Mouse (Mus musculus) midbrain, embryonic 10.5 days (tissue): Measurements from ENCODE around the gene Vegfa. TPM values are rescaled to one million over a fixed set of nuclear protein-coding genes. Genes with fewer than 3 reads are reported as not detected.

Experiments
- DNase-seq: peaks from one replicate; pipeline ENCODE4 v3.0.0-alpha.2; 2017; ENCODE audit warnings: low spot score
- H3K27ac ChIP-seq: fragments of 300-500 bp; sonication (generic); replicated peaks from 2 replicates; pipeline ENCODE4 v1.5.1; 2016; ENCODE audit warnings: mild to moderate bottlenecking
- H3K27me3 ChIP-seq: fragments of 300-500 bp; sonication (generic); 2 replicates; pipeline ENCODE4 v1.6.1; 2016; ENCODE audit warnings: low read depth, mild to moderate bottlenecking; ENCODE audit not compliant: poor library complexity, severe bottlenecking
- H3K36me3 ChIP-seq: fragments of 300-500 bp; sonication (generic); 2 replicates; pipeline ENCODE4 v1.6.1; 2016; ENCODE audit warnings: mild to moderate bottlenecking, moderate library complexity
- H3K4me1 ChIP-seq: fragments of 300-500 bp; sonication (generic); 2 replicates; pipeline ENCODE4 v1.6.1; 2016
- H3K4me3 ChIP-seq: fragments of 300-500 bp; sonication (generic); 2 replicates; pipeline ENCODE4 v1.5.1; 2016; ENCODE audit warnings: mild to moderate bottlenecking, moderate library complexity
- H3K9me3 ChIP-seq: fragments of 300-500 bp; sonication (generic); replicated peaks from 2 replicates; pipeline ENCODE4 v1.6.1; 2016; ENCODE audit warnings: mild to moderate bottlenecking
- WGBS: fragments of 180-500 bp; shearing (Covaris S2); methylation state at CpG from one replicate; pipeline ENCODE4 v1.1.7; 2016; 5-methylcytosine and 5-hydroxymethylcytosine counted together
- polyA plus RNA-seq: library from polyadenylated mRNA; unstranded; fragments of >200 nt; fragmentation: Nextera tagmentation; extraction: Ambion mirVana; gene quantifications from 2 replicates; pipeline ENCODE4 v1.2.1, GENCODE M21; 2016

Vegfa gene
- polyA plus RNA-seq: 2.1 and 2.3 TPM in 2 replicates

DNA sequence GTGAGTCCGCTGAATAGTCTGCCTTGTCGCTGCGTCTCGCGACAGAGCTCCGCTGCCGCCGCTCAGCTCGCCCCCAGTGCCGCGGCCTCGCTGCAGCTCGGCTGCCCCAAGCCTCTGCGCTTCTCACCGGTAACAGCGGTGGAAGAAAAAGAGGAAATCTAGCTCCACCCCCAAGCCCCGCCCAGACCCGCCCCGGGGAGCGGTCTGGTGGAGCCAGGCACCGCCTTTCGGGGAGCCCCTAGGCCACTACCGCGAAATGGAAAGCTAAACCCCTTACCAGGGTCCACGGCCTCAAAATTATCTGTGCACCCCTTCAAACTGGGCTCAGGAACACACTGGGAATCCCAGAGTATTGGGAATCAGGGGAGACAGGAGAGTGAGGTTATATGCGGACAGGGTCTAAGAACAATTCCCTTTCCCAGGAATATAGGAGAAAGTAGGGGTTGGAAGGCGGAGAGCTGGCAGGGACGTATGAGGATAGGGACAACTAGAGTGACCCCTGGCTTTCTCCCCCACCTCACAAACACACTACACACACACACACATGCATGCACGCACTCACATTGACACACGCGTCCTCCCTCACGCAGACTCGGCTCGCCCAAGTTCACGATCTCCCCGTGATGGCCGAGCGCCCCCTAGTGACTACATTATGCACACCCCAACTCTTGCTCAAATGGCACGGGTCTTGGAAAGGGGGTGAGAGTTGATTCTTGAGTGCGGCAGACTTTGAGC lies at the start of gene Vegfa:
Gene Vegfa, minus strand, starts transcription at position 113 of the 735 bp plus-strand sequence.
- Histone ChIP-seq H3K36me3 (peaks cover under 1% of the 10 kb centered on the region; the same call in 1 of the 2 replicates), H3K4me1 (peaks cover 49% of the 10 kb centered on the region), H3K9me3 (no peaks in the 10 kb centered on the region), H3K27ac (peak within 1 kb of the TSS; percentile 99), H3K27me3 (peaks cover 11% of the 10 kb centered on the region), H3K4me3 (peak within 1 kb of the TSS; percentile 98)
- under 1% methylated on average over 40 of the region's 40 CpGs for WGBS
- peak; percentile 91 for DNase-seq

DNA sequence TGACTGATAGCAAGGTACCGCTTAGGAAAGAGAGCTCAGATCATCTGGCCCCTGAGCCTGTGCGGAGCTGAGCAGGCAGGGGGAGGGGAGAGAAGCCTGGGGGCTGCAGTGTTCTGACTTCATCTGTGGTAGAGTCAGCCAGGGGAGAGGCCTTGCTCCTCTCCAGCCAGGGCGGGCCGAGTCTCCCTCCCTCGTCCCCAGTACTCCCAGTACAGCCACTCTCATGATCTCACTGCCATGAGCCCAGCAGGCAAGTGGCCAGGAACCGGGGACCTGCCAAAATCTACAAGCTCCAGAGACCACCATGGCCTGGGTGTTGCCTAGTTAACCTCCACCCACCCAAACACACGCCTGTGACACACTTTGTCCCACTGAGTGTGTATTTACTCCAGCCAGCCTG lies 49.5 kb upstream of the Vegfa start:
- Histone ChIP-seq H3K27me3 (0 out of 2 replicates have a peak, but pooled peaks cover 5% of the 10 kb centered on the region), H3K4me1 (peaks cover 34% of the 10 kb centered on the region), H3K9me3 (peaks cover 2% of the 10 kb centered on the region; the same call in 1 of the 2 replicates), H3K27ac (peak overlapping the region; percentile 52), H3K4me3 (no peak overlapping the region), H3K36me3 (no peaks in the 10 kb centered on the region)
- 71% methylated on average over 7 of the region's 7 CpGs for WGBS
- no peak for DNase-seq

DNA sequence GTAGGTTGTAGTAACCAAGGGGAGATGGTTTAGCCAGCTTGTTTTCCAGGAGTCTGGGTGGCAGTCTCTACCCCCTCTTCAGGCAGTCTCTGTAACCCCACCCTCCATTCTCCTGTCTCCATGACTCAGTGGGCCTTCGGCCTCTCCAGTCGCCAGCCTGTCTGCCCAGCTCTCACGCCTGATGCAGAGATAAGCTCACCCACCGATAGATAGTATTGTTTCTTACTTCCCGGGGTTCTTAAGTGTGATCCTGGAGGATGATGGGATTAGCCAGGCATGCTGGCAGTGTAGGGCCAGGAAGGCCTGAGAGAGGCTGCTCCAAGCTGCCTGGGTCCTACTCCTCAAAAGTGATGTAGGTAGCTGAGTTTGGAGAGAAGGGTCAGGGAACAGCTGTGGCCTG lies 48.9 kb upstream of the Vegfa start:
- WGBS: 48% methylated on average over 5 of the region's 5 CpGs
- H3K9me3 ChIP-seq: peaks cover 2% of the 10 kb centered on the region; the same call in 1 of the 2 replicates

DNA sequence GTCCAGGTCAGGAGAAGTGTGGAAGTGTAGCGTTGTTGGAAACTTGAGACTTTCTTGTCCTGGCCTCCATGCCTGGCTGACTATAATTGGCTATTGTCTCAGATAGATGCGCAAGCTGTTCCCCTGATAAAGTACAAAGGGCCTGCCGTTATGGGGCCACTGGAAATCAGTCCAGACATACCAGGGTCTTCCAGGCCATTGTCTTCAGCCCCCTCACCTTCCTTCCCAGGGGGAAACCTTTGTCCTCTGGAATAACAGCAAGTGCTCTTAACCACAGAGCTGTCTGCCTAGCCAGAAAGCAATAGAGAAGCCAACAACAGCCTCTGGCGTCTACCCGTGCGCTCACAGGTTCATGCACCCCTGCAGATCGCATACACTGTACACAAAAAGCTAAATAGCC lies 48.2 kb upstream of the Vegfa start:
- Histone ChIP-seq H3K4me1 (peaks cover 29% of the 10 kb centered on the region), H3K4me3 (no peak overlapping the region), H3K36me3 (no peaks in the 10 kb centered on the region), H3K27ac (no peak overlapping the region), H3K27me3 (0 out of 2 replicates have a peak, but pooled peaks cover 5% of the 10 kb centered on the region), H3K9me3 (peaks cover 2% of the 10 kb centered on the region; the same call in 1 of the 2 replicates)
- 61% methylated on average over 7 of the region's 7 CpGs for WGBS
- DNase-seq: no peak

More for the DNA sequence above, 48.9 kb upstream of the Vegfa start:
- Histone ChIP-seq H3K27me3 (0 out of 2 replicates have a peak, but pooled peaks cover 5% of the 10 kb centered on the region), H3K4me1 (peaks cover 29% of the 10 kb centered on the region), H3K27ac (peak overlapping the region; percentile 52; the same call in 1 of the 2 replicates), H3K36me3 (no peaks in the 10 kb centered on the region), H3K4me3 (no peak overlapping the region)
- DNase-seq: no peak

GRCm38 (mm10) chr17:46079037-46079436 lies 46.9 kb upstream of the Vegfa start:
- Histone ChIP-seq H3K27ac (no peak overlapping the region), H3K4me3 (no peak overlapping the region), H3K4me1 (peaks cover 24% of the 10 kb centered on the region), H3K27me3 (0 out of 2 replicates have a peak, but pooled peaks cover 3% of the 10 kb centered on the region), H3K9me3 (peaks cover 2% of the 10 kb centered on the region; the same call in 1 of the 2 replicates), H3K36me3 (no peaks in the 10 kb centered on the region)
- WGBS: 77% methylated on average over 2 of the region's 2 CpGs
- no peak for DNase-seq

- Histone ChIP-seq H3K4me1 (peaks cover 21% of the 10 kb centered on the region), H3K4me3 (no peak overlapping the region), H3K9me3 (peaks cover 2% of the 10 kb centered on the region; the same call in 1 of the 2 replicates), H3K27me3 (no peaks in the 10 kb centered on the region), H3K27ac (no peak overlapping the region), H3K36me3 (no peaks in the 10 kb centered on the region)
- 94% methylated on average over 12 of the region's 12 CpGs for WGBS
- no peak for DNase-seq
Measured at GRCm38 (mm10) chr17:46077921-46078534, 45.9 kb upstream of the Vegfa start.

DNA sequence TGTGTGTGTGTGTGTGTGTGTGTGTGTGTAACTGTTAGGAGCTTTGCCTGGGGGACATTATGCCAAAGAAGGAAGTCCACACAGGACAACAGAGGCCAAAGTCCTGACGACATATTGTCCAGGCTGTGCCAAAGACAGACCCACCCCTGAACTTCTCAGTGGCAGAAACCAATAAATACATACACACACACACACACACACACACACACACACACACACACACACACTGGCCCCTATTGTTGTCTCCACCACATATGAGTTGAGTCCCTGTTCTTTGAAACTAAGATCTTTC lies 44.0 kb upstream of the Vegfa start:
- 90% methylated on average over 1 of the region's 1 CpGs for WGBS

DNA sequence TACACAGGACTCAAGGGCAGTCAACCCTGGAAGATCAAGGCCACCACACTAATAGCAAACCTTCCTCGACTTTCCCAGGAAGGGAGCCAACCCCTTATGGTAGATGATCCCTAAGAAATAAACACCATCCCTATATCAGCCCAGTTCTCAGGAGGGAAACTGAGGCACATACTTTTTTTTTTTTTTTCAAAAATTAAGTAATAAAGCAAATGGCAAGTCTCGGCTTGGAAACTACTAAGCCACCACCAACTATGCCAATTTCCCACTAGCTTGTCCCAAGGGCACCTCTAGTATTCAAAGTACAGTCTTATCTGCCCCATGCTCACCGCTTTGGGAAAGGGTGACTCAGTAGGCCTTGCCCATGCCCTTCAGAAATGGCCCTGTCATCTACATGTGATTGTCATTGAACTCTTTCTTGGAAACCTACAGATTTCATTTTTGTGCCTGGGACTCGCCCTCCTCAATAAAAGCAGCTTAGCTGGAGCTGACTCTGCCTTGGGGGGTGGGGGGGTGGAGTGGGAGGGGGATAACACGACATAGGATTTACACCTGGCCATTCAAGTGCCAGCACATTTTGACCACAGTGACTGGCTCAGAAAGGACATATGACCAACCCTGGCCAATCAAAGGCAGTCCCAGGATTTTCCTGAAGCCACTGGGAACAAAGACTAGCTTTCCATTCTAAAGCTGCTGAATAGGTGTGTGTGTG lies 43.5 kb upstream of the Vegfa start:
- H3K27ac ChIP-seq: no peak overlapping the region
- 73% methylated on average over 5 of the region's 5 CpGs for WGBS
- no peaks in the 10 kb centered on the region for H3K36me3 ChIP-seq
- no peak overlapping the region for H3K4me3 ChIP-seq
- H3K4me1 ChIP-seq: peaks cover 9% of the 10 kb centered on the region
- no peak for DNase-seq
- H3K27me3 ChIP-seq: no peaks in the 10 kb centered on the region
- H3K9me3 ChIP-seq: peaks cover 2% of the 10 kb centered on the region; the same call in 1 of the 2 replicates

More for the DNA sequence above, 44.0 kb upstream of the Vegfa start:
- H3K27ac ChIP-seq: no peak overlapping the region
- no peak overlapping the region for H3K4me3 ChIP-seq
- no peak for DNase-seq
- no peaks in the 10 kb centered on the region for H3K27me3 ChIP-seq
- H3K36me3 ChIP-seq: no peaks in the 10 kb centered on the region
- peaks cover 2% of the 10 kb centered on the region; the same call in 1 of the 2 replicates for H3K9me3 ChIP-seq
- H3K4me1 ChIP-seq: peaks cover 14% of the 10 kb centered on the region

- DNase-seq: no peak
- 58% methylated on average over 3 of the region's 3 CpGs for WGBS
- Histone ChIP-seq H3K27me3 (no peaks in the 10 kb centered on the region), H3K36me3 (no peaks in the 10 kb centered on the region), H3K9me3 (peaks cover 2% of the 10 kb centered on the region; the same call in 1 of the 2 replicates), H3K27ac (no peak overlapping the region), H3K4me3 (no peak overlapping the region), H3K4me1 (peaks cover 5% of the 10 kb centered on the region; the same call in 1 of the 2 replicates)
Measured at GRCm38 (mm10) chr17:46075116-46075485, 42.9 kb upstream of the Vegfa start.

GRCm38 (mm10) chr17:46074398-46075115 lies 42.4 kb upstream of the Vegfa start:
- peaks cover 2% of the 10 kb centered on the region; the same call in 1 of the 2 replicates for H3K9me3 ChIP-seq
- H3K27ac ChIP-seq: no peak overlapping the region
- H3K4me3 ChIP-seq: no peak overlapping the region
- WGBS: 78% methylated on average over 7 of the region's 7 CpGs
- no peaks in the 10 kb centered on the region for H3K36me3 ChIP-seq
- 0 out of 2 replicates have a peak, but pooled peaks cover 5% of the 10 kb centered on the region for H3K4me1 ChIP-seq
- no peak for DNase-seq
- no peaks in the 10 kb centered on the region for H3K27me3 ChIP-seq

DNA sequence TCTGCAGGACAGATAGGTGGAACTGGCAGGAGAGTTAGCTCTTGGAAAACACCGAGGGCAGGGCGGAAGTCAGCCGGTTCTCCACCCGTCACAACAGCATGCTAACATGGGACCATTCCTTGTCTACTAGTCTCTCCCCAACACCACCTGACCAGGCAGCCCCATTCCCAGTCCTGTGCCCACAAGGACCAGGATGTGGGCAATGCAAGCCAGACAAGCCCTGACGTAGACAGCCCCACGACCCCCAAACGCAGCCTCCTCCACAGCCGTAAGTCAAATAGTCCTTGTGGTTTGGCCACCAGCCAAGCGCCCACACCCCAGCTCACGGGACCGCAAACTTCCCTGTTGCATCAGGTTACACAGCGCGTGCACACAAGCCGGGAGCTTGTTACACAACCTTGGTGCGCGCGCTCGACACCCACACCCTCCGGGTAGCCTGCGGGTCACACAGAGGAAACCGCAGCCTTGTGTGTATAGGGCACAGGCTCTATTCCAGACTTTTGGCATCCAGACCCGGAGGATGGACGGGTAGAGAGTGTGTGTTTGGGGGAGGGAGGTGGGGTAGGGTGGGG lies 41.6 kb upstream of the Vegfa start:
- no peak for DNase-seq
- 86% methylated on average over 23 of the region's 23 CpGs for WGBS
- Histone ChIP-seq H3K4me1 (0 out of 2 replicates have a peak, but pooled peaks cover 5% of the 10 kb centered on the region), H3K4me3 (no peak overlapping the region), H3K27me3 (no peaks in the 10 kb centered on the region), H3K27ac (no peak overlapping the region), H3K36me3 (no peaks in the 10 kb centered on the region), H3K9me3 (no peaks in the 10 kb centered on the region)

GRCm38 (mm10) chr17:46071531-46071930 lies 39.4 kb upstream of the Vegfa start:
- WGBS: 93% methylated on average over 3 of the region's 3 CpGs
- Histone ChIP-seq H3K9me3 (no peaks in the 10 kb centered on the region), H3K4me1 (0 out of 2 replicates have a peak, but pooled peaks cover 5% of the 10 kb centered on the region), H3K27ac (no peak overlapping the region), H3K36me3 (no peaks in the 10 kb centered on the region), H3K27me3 (no peaks in the 10 kb centered on the region), H3K4me3 (no peak overlapping the region)
- no peak for DNase-seq
